Mouse (Mus musculus) erythroblast, embryonic 14.5 days (primary cell): ENCODE measurements at regions not wholly inside any gene's neighbourhood (a gene's known extent, or its start where the extent isn't known, plus 50 kb on each side); places are given as distances from the start of the nearest gene placed in this dataset.

ENCODE experiments used
- GATA1 ChIP-seq: IDR thresholded peaks from 2 replicates; pipeline ENCODE4 v1.6.1; 2012; ENCODE audit warnings: low read length, inconsistent platforms, mixed read lengths
- TAL1 ChIP-seq: IDR thresholded peaks from 3 replicates; pipeline ENCODE4 v1.6.1; 2012; ENCODE audit warnings: low read length, inconsistent platforms, mixed read lengths

DNA sequence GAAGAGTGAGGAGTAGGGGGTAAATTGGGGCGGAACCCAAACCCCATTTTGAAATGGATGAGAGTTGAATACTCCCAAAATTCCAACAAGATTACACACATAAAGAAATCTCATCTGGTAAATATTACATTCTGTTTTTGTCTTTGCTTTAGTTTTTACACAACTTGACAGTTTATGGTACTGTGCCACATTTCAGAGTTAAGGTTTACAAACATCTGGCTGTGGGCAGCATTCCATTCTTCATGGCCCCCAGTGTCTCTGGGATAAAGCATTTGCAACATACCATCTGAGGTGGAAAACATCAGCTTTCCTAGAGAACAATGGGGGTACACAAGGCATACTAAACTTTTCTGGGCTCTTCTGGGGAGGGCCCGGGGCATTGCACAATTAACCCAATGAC is 454.1 kb downstream of the Ebf1 start:
- no peak for TF ChIP-seq TAL1
- no peak for TF ChIP-seq GATA1
